Mouse (Mus musculus) limb, embryonic 14.5 days (tissue): Measurements from ENCODE around the gene Sept5. TPM values are rescaled to one million over a fixed set of nuclear protein-coding genes. Genes with fewer than 3 reads are reported as not detected.

Experiments used
- ATAC-seq: fragments of 200-750 bp; cut with Nextera tagmentation; 2 replicates; pipeline ENCODE4 v1.8.0; 2017; ENCODE audit warnings: low read depth, moderate number of reproducible peaks, moderate TSS enrichment; ENCODE audit not compliant: low FRiP score
- DNase-seq: peaks from one replicate; pipeline ENCODE4 v3.0.0-alpha.2; 2015; ENCODE audit warnings: low spot score
- H3K27ac ChIP-seq: fragments of 300-500 bp; sonication (generic); replicated peaks from 2 replicates; pipeline ENCODE4 v1.5.1; 2014; ENCODE audit warnings: low read depth, mild to moderate bottlenecking, low read length, moderate library complexity, mixed read lengths
- H3K27me3 ChIP-seq: fragments of 300-500 bp; sonication (generic); 2 replicates; pipeline ENCODE4 v1.6.1; 2014; ENCODE audit warnings: low read length, mixed read lengths; ENCODE audit not compliant: control insufficient read depth, insufficient read depth
- H3K36me3 ChIP-seq: fragments of 300-500 bp; sonication (generic); 2 replicates; pipeline ENCODE4 v1.6.1; 2014; ENCODE audit warnings: mild to moderate bottlenecking, low read length, moderate library complexity, mixed read lengths; ENCODE audit not compliant: control insufficient read depth, insufficient read depth
- H3K4me1 ChIP-seq: fragments of 300-500 bp; sonication (generic); 2 replicates; pipeline ENCODE4 v1.6.1; 2014; ENCODE audit warnings: antibody characterized with exemption, low read length, mixed read lengths; ENCODE audit not compliant: control insufficient read depth, insufficient read depth
- H3K4me2 ChIP-seq: fragments of 300-500 bp; sonication (generic); replicated peaks from 2 replicates; pipeline ENCODE4 v1.6.1; 2014; ENCODE audit warnings: low read depth, mild to moderate bottlenecking, low read length, moderate library complexity; ENCODE audit not compliant: severe bottlenecking
- H3K4me3 ChIP-seq: fragments of 300-500 bp; sonication (generic); replicated peaks from 2 replicates; pipeline ENCODE4 v1.5.1; 2014; ENCODE audit warnings: low read length
- H3K9ac ChIP-seq: fragments of 300-500 bp; sonication (generic); 2 replicates; pipeline ENCODE4 v1.6.1; 2014; ENCODE audit warnings: mild to moderate bottlenecking, low read depth, low read length, moderate library complexity; ENCODE audit not compliant: severe bottlenecking
- H3K9me3 ChIP-seq: fragments of 300-500 bp; sonication (generic); 2 replicates; pipeline ENCODE4 v1.6.1; 2016; ENCODE audit warnings: low read length; ENCODE audit not compliant: control insufficient read depth
- POLR2A ChIP-seq: fragments of 200-500 bp; IDR thresholded peaks from 2 replicates; pipeline ENCODE4 v1.8.0; 2012; ENCODE audit warnings: inconsistent platforms, mild to moderate bottlenecking, moderate library complexity, borderline replicate concordance; ENCODE audit not compliant: insufficient read depth, insufficient read length; ENCODE audit errors: extremely low read depth
- WGBS: fragments of 180-500 bp; shearing (Covaris S2); extraction: QIAGEN DNeasy Blood & Tissue Kit; methylation state at CpG from one replicate; pipeline ENCODE4 v1.1.7; 2014; 5-methylcytosine and 5-hydroxymethylcytosine counted together
- polyA plus RNA-seq, 2 experiments: library from polyadenylated mRNA; depleted of rRNA in 1 of 2; stranded (reverse) in 1 of 2; unstranded in 1 of 2; fragments of >200 nt; fragmentation: Nextera tagmentation in 1 of 2; extraction: Ambion mirVana in 1 of 2; gene quantifications; 2 replicates each; pipeline versions ENCODE4 v1.2.1 to v1.2.3; 2012 to 2014

The Sept5 gene
- polyA plus RNA-seq, 2 experiments = 43.4 to 94.5 TPM

GRCm38 (mm10) chr16:18669914-18670313, 40.2 kb upstream of the Sept5 start:
- Histone ChIP-seq H3K4me2 (no peak overlapping the region), H3K9ac (no peak overlapping the region), H3K27me3 (no peaks in the 10 kb centered on the region), H3K27ac (no peak overlapping the region), H3K4me3 (no peak overlapping the region), H3K4me1 (no peaks in the 10 kb centered on the region), H3K36me3 (no peaks in the 10 kb centered on the region), H3K9me3 (no peaks in the 10 kb centered on the region)
- ATAC-seq = no peak
- DNase-seq = no peak
- WGBS = 75% methylated on average over 6 of the region's 6 CpGs
- TF ChIP-seq POLR2A = no peak

GRCm38 (mm10) chr16:18658597-18658996, 28.8 kb upstream of the Sept5 start:
- H3K9ac ChIP-seq = no peak overlapping the region
- no peaks in the 10 kb centered on the region for H3K27me3 ChIP-seq
- no peaks in the 10 kb centered on the region for H3K9me3 ChIP-seq
- no peak overlapping the region for H3K4me3 ChIP-seq
- no peak for ATAC-seq
- no peak for DNase-seq
- H3K4me1 ChIP-seq = peaks cover 5% of the 10 kb centered on the region; the same call in 1 of the 2 replicates
- WGBS = 73% methylated on average over 4 of the region's 4 CpGs
- H3K36me3 ChIP-seq = no peaks in the 10 kb centered on the region
- TF ChIP-seq POLR2A = no peak
- H3K27ac ChIP-seq = no peak overlapping the region
- no peak overlapping the region for H3K4me2 ChIP-seq

- DNase-seq = no peak
- H3K27ac ChIP-seq = no peak overlapping the region
- ATAC-seq = no peak
Observed at GRCm38 (mm10) chr16:18655372-18656098, 25.8 kb upstream of the Sept5 start.

GRCm38 (mm10) chr16:18653290-18654160, 23.8 kb upstream of the Sept5 start:
- ATAC-seq = no peak
- TF ChIP-seq POLR2A = no peak
- Histone ChIP-seq H3K4me1 (peaks cover 5% of the 10 kb centered on the region; the same call in 1 of the 2 replicates), H3K9me3 (no peaks in the 10 kb centered on the region), H3K27me3 (no peaks in the 10 kb centered on the region), H3K4me3 (no peak overlapping the region), H3K27ac (no peak overlapping the region), H3K36me3 (no peaks in the 10 kb centered on the region), H3K4me2 (no peak overlapping the region), H3K9ac (no peak overlapping the region)
- no peak for DNase-seq
- WGBS = 85% methylated on average over 6 of the region's 6 CpGs

More at GRCm38 (mm10) chr16:18655372-18656098, 25.8 kb upstream of the Sept5 start:
- H3K4me2 ChIP-seq = no peak overlapping the region
- H3K27me3 ChIP-seq = no peaks in the 10 kb centered on the region
- H3K4me3 ChIP-seq = no peak overlapping the region
- H3K9me3 ChIP-seq = no peaks in the 10 kb centered on the region
- H3K36me3 ChIP-seq = no peaks in the 10 kb centered on the region
- H3K4me1 ChIP-seq = peaks cover 5% of the 10 kb centered on the region; the same call in 1 of the 2 replicates
- WGBS = 52% methylated on average over 5 of the region's 5 CpGs
- no peak overlapping the region for H3K9ac ChIP-seq
- no peak for TF ChIP-seq POLR2A

GRCm38 (mm10) chr16:18649126-18649525, 19.4 kb upstream of the Sept5 start:
- no peak for ATAC-seq

More at GRCm38 (mm10) chr16:18649126-18649525, 19.4 kb upstream of the Sept5 start:
- 66% methylated on average over 3 of the region's 3 CpGs for WGBS
- Histone ChIP-seq H3K9ac (no peak overlapping the region), H3K4me2 (no peak overlapping the region), H3K9me3 (no peaks in the 10 kb centered on the region), H3K4me1 (peaks cover 5% of the 10 kb centered on the region; the same call in 1 of the 2 replicates), H3K27ac (no peak overlapping the region), H3K27me3 (no peaks in the 10 kb centered on the region), H3K36me3 (no peaks in the 10 kb centered on the region), H3K4me3 (no peak overlapping the region)
- no peak for DNase-seq
- no peak for TF ChIP-seq POLR2A
